Mouse (Mus musculus): ENCODE data around the gene Vmp1. TPM values are rescaled to one million over a fixed set of nuclear protein-coding genes. Genes with fewer than 3 reads are reported as not detected.

The Vmp1 gene
- total RNA-seq, 2 experiments from 2014 or later = 117 to 132 TPM

DNA sequence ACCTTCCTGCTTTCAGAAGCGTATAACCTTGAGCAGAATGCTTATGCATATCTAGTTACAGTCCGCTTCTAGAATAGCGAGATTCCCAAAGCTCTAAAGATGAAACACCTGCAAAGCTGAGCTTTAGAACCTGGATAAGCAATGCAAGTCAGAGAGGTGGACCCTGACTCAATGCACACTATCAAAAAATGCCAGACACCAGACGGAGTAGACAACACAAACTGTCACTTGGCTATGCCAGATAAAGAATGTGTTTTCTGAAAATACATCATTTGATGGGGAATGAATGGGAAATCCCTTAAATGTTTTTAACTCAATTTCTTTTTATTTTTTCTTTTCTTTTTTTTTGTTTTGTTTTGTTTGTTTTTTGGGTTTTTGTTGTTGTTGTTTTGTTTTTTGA is 8.1 kb downstream of the Vmp1 start:
- no peak for DNase-seq (ENCODE audit: extremely low spot score in 1 of 2, low spot score in 1 of 2)

DNA sequence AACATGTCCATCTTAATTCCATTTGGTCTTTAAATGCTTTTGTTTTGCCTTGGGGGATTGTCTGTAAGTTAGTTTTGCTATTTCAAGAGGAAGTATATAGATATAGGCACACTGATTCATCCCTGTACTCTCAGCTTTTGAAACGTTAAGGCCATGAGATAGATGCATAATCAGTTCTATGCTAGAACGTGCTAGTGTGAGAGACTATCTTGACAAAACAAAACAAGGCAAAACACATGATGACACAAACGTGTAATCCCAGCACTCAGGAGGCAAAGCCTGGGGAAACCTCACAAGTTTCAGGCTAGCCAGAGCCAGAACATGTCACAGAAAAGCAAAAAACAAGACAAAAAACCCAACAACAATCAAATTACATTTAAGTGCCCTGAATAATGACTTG is 10.9 kb downstream of the Vmp1 start:
- DNase-seq (ENCODE audit: extremely low spot score in 1 of 2, low spot score in 1 of 2) = no peak

GRCm38 (mm10) chr11:86671041-86671675 is 12.5 kb downstream of the Vmp1 start:
- no peak for DNase-seq (ENCODE audit: extremely low spot score in 1 of 2, low spot score in 1 of 2)

DNA sequence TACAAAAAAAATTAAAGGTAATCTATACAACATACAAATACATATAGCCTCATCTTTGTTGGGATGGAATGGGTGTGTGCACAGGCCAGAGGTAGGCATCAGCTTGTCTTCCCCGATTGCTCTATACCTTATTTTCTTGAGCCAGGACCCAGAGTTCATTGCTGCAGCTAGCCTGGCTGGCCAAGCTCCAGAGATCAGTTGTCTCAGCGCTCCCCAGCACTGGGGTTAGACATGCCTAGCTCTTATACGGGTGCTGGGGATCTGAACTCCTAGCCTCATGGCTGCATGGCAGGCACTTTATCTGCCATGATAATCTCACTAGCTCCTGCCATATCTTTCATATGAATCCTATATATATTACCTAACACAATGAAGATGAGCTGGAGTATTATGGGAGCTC is 15.5 kb downstream of the Vmp1 start:
- no peak for DNase-seq (ENCODE audit: extremely low spot score in 1 of 2, low spot score in 1 of 2)

- DNase-seq (ENCODE audit: extremely low spot score in 1 of 2, low spot score in 1 of 2) = no peak
These were observed 16.1 kb downstream of the Vmp1 start for GRCm38 (mm10) chr11:86667553-86667952.

DNA sequence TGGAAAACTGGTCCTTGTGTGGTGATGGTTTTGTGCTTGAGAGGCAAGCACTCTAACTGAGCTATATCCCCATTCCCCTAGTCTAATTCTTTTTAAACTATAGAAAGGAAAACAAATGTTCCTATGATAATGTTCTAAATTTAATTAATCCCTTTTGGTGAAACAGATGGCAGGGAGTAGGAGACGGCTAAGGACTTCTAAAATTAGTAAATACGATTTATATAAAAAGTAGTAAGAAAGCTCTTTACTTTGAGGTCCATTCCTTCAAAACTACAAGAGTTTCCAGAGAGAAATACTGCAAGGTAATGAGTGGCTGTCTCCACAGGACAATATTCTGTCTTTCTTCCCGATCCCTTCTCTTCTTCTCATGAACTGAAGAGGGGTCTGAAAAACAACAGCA is 19.2 kb downstream of the Vmp1 start:
- DNase-seq (ENCODE audit: extremely low spot score in 1 of 2, low spot score in 1 of 2) = no peak

DNA sequence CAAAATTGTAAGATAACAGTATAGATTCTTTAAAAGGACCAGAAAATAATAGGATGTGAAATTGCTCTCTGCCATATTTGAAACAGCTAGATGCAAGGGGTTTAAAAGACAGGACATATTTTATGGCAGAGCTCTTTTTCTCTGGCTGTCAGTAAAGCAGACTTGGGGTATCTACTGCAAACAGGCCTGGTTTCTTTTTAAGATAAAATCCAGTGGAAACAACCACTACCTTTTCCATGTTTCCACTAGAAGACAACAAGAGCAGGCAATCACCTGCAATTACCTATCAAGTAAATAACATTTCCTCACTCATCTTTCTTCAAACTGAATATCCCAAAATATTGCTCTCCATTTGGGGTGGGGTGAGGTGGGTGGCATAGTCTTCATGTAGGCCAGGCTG is 19.7 kb downstream of the Vmp1 start:
- no peak for DNase-seq (ENCODE audit: extremely low spot score in 1 of 2, low spot score in 1 of 2)

DNA sequence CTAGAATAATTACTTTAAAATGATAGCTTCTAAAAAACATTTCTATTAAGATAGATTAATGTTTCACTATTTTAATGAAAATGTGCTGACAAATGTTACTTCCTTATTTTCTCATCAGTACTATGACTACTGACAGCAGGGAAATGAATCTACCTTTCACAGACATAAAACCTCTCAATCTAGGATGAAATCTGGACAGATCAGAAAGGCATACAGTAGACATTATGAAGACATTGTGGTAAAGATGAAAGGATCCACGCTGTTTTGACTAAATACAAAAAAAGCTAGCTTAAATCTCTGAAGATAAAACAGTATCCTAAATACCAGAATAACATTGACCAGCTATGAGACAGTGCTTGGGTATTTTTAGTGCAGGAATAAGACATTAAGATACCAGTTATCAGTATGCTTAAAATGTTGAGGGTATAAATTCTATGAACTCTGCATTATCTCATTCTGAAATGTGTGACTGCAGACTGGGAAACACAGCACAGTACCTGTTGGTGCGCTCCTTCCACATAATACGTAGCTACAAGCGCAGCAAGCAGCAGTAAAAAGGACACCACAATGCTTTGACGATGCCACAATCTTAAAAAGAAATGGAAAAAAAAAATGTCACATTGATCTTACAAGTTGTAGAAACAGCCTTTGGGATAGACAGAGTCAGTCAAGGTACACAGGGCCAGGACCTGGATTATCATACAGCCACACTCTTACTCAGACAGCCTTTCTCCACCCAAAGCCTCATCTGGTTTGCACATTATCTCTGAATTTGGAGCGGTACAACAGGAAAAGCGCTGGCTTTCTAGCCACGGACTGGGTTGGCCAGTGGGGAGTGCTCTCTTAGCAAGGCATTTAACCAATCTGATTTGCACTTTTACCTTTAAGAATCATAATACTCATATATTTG is 20.4 kb downstream of the Vmp1 start:
- no peak for DNase-seq (ENCODE audit: extremely low spot score in 1 of 2, low spot score in 1 of 2)

GRCm38 (mm10) chr11:86657863-86658262 is 25.8 kb downstream of the Vmp1 start:
- no peak for DNase-seq (ENCODE audit: extremely low spot score in 1 of 2, low spot score in 1 of 2)

DNA sequence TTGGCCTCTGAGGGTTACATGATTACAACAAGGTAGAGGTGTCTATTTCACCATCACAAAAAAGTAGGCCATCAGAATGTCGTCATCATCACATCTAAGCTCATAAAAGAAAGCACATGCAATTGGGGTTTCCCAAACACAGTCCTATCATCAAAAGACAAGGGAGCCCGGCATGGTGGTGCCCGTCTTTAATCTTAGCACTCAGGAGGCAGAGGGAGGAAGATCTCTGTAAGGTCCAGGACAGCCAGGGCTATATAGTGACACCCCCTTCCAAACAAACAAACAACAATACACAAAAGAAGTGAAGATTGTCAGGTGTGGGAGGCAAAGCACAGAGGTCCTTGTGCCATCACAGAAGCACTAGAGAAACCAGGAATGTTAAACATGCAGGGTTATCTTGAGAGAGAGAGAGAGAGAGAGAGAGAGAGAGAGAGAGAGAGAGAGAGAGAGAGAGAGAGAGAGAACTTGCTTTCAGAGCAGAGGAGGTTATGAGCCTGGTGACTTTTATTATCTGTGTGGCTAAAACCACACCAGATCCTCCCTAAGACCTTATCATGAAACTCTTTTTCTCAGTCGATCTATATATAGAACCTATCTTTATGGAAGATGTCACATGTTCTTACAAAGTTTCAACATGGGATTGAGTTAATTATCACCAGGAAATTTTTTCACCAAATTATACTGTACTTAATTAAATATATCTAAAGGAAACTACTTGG is 26.6 kb downstream of the Vmp1 start:
- no peak for DNase-seq (ENCODE audit: extremely low spot score in 1 of 2, low spot score in 1 of 2)

DNA sequence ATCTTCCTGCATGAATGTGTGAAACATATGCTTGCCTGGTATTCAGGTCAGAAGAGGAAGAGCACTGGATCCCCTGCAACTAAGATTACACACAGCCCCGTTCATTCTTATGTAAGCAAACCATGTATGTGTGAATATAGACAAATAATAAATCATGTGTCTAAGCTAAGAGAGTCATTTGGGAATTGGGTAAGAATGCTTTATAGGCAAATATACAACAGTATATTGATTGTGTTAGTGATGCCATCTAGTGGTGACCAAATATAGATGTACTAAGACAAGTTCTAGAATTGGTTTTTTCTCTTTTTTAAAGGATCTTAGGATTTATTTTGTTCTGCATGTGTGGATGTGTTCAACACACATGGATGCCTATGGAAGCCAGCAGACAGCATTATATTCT is 28.0 kb downstream of the Vmp1 start:
- DNase-seq (ENCODE audit: extremely low spot score in 1 of 2, low spot score in 1 of 2) = no peak

GRCm38 (mm10) chr11:86654096-86654495 is 29.5 kb downstream of the Vmp1 start:
- no peak for DNase-seq (ENCODE audit: extremely low spot score in 1 of 2, low spot score in 1 of 2)

DNA sequence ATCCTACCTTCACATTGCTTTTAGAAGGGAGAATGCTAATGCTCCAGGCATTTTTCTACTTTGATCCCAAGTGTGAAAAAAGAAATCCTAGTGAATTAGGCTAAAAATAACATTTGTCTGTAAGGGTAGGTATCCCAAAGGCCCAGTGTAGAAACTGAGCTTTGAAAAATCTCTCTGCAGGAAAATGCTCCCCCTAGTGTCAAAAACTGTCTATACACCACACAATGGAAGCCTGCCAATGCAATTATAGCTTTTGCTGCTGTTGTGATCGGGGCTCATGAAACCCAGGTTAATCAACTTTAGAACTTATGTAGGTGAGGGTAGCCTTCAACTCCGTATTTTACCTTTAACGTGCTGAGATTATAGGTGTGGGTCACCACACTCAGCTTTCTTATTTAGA is 30.2 kb downstream of the Vmp1 start:
- DNase-seq (ENCODE audit: extremely low spot score in 1 of 2, low spot score in 1 of 2) = peak in 1 of 2 experiments; percentile 32

DNA sequence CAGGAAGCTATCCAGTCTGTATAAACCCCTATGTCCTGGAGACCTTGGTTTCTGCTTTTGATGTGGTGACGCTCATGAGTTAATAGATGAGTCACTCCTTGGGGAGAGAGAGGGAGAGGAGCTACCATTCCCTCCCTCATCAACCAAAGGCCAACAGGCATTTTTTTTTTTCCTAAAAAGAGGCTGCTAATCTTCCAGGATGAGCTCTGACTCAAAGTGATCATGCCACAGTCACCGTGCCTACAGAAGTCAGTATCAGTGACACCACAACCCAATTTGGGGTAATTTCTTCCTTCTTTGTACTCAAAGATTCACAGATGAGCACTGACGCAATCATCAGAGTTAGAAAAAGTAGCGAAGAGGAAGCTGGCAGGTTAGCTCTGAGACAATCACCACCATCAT is 31.1 kb downstream of the Vmp1 start:
- DNase-seq (ENCODE audit: extremely low spot score in 1 of 2, low spot score in 1 of 2) = no peak

DNA sequence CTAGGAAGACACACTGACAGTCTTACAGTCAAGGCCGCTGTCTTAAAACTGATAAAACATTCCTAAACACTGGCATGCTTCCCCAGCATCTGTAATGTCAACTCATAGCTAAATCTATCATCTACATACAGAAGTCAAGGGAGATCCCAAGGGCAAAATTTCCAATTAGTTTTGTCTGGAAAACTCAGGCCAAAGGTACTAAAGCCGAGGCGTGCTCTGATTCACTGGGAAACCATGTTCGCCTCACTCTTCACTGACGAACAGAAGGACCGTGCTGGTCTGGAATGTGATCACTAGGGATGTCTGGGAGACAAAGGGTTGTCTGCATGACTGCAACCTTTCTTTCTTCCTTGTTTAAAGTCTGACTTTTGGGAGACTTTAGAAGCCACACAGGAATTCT is 33.0 kb downstream of the Vmp1 start:
- DNase-seq (ENCODE audit: extremely low spot score in 1 of 2, low spot score in 1 of 2) = no peak

DNA sequence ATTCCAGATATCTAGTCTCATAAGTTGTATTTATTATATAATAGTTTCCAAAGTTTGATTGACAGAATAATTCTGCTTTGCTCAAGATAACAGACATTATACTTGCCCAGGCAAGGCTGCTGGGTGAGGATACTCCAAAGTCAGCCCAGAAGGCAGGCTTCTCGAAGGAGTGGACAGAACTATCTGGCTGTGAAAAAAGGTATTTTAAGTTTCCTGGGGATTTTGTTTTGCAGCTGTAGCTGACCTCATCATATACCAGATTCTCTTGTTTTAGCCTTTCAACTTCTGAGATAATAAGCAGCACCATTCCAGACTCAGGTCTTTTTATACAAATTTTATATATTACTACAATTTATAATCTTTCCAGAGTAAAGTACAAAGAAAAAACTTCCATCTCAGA is 34.1 kb downstream of the Vmp1 start:
- no peak for DNase-seq (ENCODE audit: extremely low spot score in 1 of 2, low spot score in 1 of 2)

GRCm38 (mm10) chr11:86647706-86648447 is 35.8 kb downstream of the Vmp1 start:
- DNase-seq (ENCODE audit: extremely low spot score in 1 of 2, low spot score in 1 of 2) = no peak

- no peak for DNase-seq (ENCODE audit: extremely low spot score in 1 of 2, low spot score in 1 of 2)
These were observed 36.7 kb downstream of the Vmp1 start for GRCm38 (mm10) chr11:86646885-86647459.

DNA sequence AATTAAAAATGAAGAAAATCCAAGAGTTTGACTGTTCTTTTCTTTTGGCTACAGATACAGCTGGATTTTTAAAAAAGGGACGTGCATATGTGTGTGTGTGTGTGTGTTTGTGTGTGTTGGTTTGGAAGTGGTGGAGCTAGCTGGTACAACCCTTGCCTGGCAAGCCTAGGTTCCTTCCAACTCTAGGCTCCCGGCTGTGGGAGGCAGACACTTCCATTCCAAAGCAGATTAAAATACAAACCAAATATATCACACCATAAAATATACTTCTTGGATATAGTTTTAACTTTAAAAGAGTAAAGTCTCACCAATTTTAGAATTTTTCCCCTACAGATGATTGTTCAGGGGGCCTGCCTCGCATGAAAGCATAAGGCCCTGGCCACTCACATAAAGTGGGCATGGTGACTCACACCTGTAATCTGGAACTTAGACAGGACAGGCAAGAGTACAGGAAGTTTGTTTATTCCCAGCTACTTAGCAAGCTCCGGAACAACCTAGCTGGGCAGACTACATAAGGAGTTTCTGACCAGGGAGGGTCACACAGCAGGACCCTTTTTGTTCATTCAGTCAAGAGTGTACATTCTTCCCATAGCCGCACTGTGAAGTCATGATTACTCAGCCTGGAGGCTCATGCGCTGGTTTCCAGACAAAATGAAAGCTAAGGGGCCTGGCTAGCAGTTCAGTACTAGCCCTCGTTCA is 37.4 kb downstream of the Vmp1 start:
- no peak for DNase-seq (ENCODE audit: extremely low spot score in 1 of 2, low spot score in 1 of 2)

DNA sequence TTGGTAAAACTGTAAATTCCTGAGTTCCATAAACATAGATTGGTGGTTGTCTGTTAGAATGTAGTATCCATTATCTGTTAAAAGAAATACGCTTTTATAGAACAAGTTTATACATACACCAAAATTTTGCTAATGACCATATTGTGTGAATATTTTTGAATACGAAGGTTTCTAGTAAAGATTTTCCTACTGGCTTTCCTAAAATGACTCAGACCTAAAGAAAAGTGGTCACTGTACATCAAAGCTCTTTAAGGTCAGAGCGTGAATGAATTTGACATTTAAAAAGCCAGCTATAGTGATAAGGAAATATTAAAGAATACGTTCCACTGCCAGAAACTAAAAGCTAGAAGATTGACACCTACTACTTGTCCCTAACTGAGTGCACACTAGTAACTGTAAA is 39.1 kb downstream of the Vmp1 start:
- DNase-seq (ENCODE audit: extremely low spot score in 1 of 2, low spot score in 1 of 2) = no peak

Measured in layer of hippocampus, postnatal 25 days (tissue).